Mouse (Mus musculus) lung, embryonic 14.5 days (tissue): ENCODE results near the gene Rbmx. TPM values are rescaled to one million over a fixed set of nuclear protein-coding genes. Genes with fewer than 3 reads are reported as not detected.

Source experiments
- ATAC-seq: fragments of 200-750 bp; cut with Nextera tagmentation; 2 replicates; pipeline ENCODE4 v1.8.0; 2017; ENCODE audit warnings: mild to moderate bottlenecking, moderate TSS enrichment, moderate library complexity; ENCODE audit not compliant: insufficient read depth
- DNase-seq: peaks from one replicate; pipeline ENCODE4 v3.0.0-alpha.2; 2015
- H3K27ac ChIP-seq: fragments of 300-500 bp; sonication (generic); 2 replicates; pipeline ENCODE4 v1.5.1; 2014; ENCODE audit warnings: low read depth, mild to moderate bottlenecking, moderate library complexity
- H3K27me3 ChIP-seq: fragments of 300-500 bp; sonication (generic); 2 replicates; pipeline ENCODE4 v1.6.1; 2014; ENCODE audit warnings: low read length, control low read depth; ENCODE audit not compliant: insufficient read depth
- H3K36me3 ChIP-seq: fragments of 300-500 bp; sonication (generic); 2 replicates; pipeline ENCODE4 v1.6.1; 2014; ENCODE audit warnings: control low read depth; ENCODE audit not compliant: insufficient read depth
- H3K4me1 ChIP-seq: fragments of 300-500 bp; sonication (generic); 2 replicates; pipeline ENCODE4 v1.6.1; 2014; ENCODE audit warnings: antibody characterized with exemption, control low read depth; ENCODE audit not compliant: insufficient read depth
- H3K4me2 ChIP-seq: fragments of 300-500 bp; sonication (generic); 2 replicates; pipeline ENCODE4 v1.6.1; 2014; ENCODE audit warnings: mild to moderate bottlenecking
- H3K4me3 ChIP-seq: fragments of 300-500 bp; sonication (generic); 2 replicates; pipeline ENCODE4 v1.5.1; 2014; ENCODE audit warnings: low read depth, low read length
- H3K9ac ChIP-seq: fragments of 300-500 bp; sonication (generic); 2 replicates; pipeline ENCODE4 v1.6.1; 2014
- H3K9me3 ChIP-seq: fragments of 300-500 bp; sonication (generic); 2 replicates; pipeline ENCODE4 v1.6.1; 2016; ENCODE audit warnings: low read depth, low read length, control low read depth
- CTCF ChIP-seq: IDR thresholded peaks from 2 replicates; pipeline ENCODE4 v1.5.1; 2016; ENCODE audit warnings: antibody characterized with exemption, low read depth
- WGBS: fragments of 180-500 bp; shearing (Covaris S2); extraction: QIAGEN DNeasy Blood & Tissue Kit; methylation state at CpG from one replicate; pipeline ENCODE4 v1.1.7; 2014; 5-methylcytosine and 5-hydroxymethylcytosine counted together
- polyA plus RNA-seq: library from polyadenylated mRNA; unstranded; fragments of >200 nt; fragmentation: Nextera tagmentation; extraction: Ambion mirVana; gene quantifications from 2 replicates; pipeline ENCODE4 v1.2.1, GENCODE M21; 2014

Gene Rbmx
- polyA plus RNA-seq, 1 experiment from 2014 or later: 156 TPM

- TF ChIP-seq CTCF: no peak
- H3K27me3 ChIP-seq: no peaks in the 10 kb centered on the region
- no peak overlapping the region for H3K4me2 ChIP-seq
- H3K4me3 ChIP-seq: no peak overlapping the region
- H3K4me1 ChIP-seq: no peaks in the 10 kb centered on the region
- no peak overlapping the region for H3K27ac ChIP-seq
- DNase-seq: peak; percentile 18
- ATAC-seq: no peak
- no peak overlapping the region for H3K9ac ChIP-seq
- no peaks in the 10 kb centered on the region for H3K9me3 ChIP-seq
- no peaks in the 10 kb centered on the region for H3K36me3 ChIP-seq
- 49% methylated on average over 4 of the region's 4 CpGs for WGBS
Observed at GRCm38 (mm10) chrX:57339220-57339619, 53.6 kb downstream of the Rbmx start.

- WGBS: 40% methylated on average over 18 of the region's 18 CpGs
- Histone ChIP-seq H3K4me1 (no peaks in the 10 kb centered on the region), H3K27ac (no peak within 1 kb of the TSS), H3K9me3 (no peaks in the 10 kb centered on the region), H3K36me3 (no peaks in the 10 kb centered on the region), H3K4me3 (no peak within 1 kb of the TSS), H3K4me2 (0 out of 2 replicates have a peak within 1 kb of the TSS, but pooled peaks have one; percentile 23), H3K9ac (no peak within 1 kb of the TSS), H3K27me3 (no peaks in the 10 kb centered on the region)
- ATAC-seq (no peak; the same call in 1 of the 2 replicates), DNase-seq (peak; percentile 19)
- no peak for TF ChIP-seq CTCF
Observed at GRCm38 (mm10) chrX:57338371-57339211, 54.2 kb downstream of the Rbmx start, which contains the start of gene Arhgef6. TSS of gene Arhgef6 (minus strand) at chrX:57338729.

DNA sequence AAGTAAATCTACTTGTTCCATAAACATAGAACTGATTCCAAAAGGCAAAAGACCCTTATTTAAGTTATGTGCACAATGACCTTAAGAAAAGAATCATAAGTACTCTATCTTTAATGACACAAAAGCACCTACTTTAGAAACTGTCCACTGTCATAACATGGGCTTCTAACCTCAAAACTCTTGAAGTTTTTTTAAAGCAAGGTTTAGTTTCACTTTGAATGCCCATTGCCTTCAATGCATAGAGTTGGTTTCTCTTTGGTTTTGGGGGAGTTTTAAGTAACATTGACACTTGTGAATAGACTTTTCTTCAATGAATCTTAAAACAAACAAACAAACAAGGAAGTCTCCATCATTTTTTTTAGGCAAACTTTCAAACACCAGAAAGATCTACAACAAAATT, 55.3 kb downstream of the Rbmx start:
- Histone ChIP-seq H3K4me1 (no peaks in the 10 kb centered on the region), H3K4me2 (no peak overlapping the region), H3K27ac (no peak overlapping the region), H3K9me3 (no peaks in the 10 kb centered on the region), H3K27me3 (no peaks in the 10 kb centered on the region), H3K4me3 (no peak overlapping the region), H3K36me3 (no peaks in the 10 kb centered on the region), H3K9ac (no peak overlapping the region)
- TF ChIP-seq CTCF: no peak
- DNase-seq: no peak
- no peak for ATAC-seq

DNA sequence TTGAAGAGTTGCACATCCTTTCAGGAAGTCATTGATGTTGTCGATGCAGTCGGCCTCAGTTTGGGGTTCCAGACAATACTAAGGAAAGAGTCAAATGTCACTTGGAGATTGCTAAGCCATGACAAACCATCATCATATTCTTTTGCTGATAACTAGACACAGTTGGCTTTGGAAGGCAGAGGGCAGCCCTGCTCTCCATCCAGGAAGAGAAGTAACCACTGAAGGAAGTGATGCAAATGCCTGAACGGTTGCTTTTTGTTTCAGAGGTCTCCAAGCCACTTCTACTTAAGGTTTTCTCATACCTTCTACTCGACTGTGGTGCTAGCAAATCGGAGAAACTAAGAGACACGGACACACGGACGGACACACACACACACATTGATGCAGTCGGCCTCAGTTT, 55.9 kb downstream of the Rbmx start:
- Histone ChIP-seq H3K9me3 (no peaks in the 10 kb centered on the region), H3K4me2 (no peak overlapping the region), H3K9ac (no peak overlapping the region), H3K4me1 (no peaks in the 10 kb centered on the region), H3K4me3 (no peak overlapping the region), H3K27me3 (no peaks in the 10 kb centered on the region), H3K36me3 (no peaks in the 10 kb centered on the region), H3K27ac (no peak overlapping the region)
- DNase-seq (no peak), ATAC-seq (no peak)
- 81% methylated on average over 9 of the region's 9 CpGs for WGBS
- TF ChIP-seq CTCF: no peak

GRCm38 (mm10) chrX:57335313-57335712, 57.5 kb downstream of the Rbmx start:
- DNase-seq (no peak), ATAC-seq (no peak)
- Histone ChIP-seq H3K4me2 (no peak overlapping the region), H3K27ac (no peak overlapping the region), H3K27me3 (no peaks in the 10 kb centered on the region), H3K4me3 (no peak overlapping the region), H3K36me3 (no peaks in the 10 kb centered on the region), H3K9ac (no peak overlapping the region), H3K4me1 (no peaks in the 10 kb centered on the region), H3K9me3 (no peaks in the 10 kb centered on the region)
- TF ChIP-seq CTCF: no peak
- WGBS: 87% methylated on average over 6 of the region's 6 CpGs

Other genes starting within 250 kb of the Rbmx start
- gene Cd40lg, start 180.9 kb downstream of the Rbmx start, polyA plus RNA-seq: not detected in 2 replicates
- 19.4 and 27.9 TPM in 2 replicates for gene Arhgef6, start 54.3 kb downstream of the Rbmx start, polyA plus RNA-seq
- not detected in 2 replicates for gene Gm364, start 16.1 kb upstream of the Rbmx start, polyA plus RNA-seq
- gene Gpr101, start 110.7 kb upstream of the Rbmx start, polyA plus RNA-seq: not detected in 2 replicates